Mouse (Mus musculus) cortical plate, adult 2 months (tissue): ENCODE data around the gene Msrb3. TPM values are rescaled to one million over a fixed set of nuclear protein-coding genes. Genes with fewer than 3 reads are reported as not detected.

Source experiments
- H3K27ac ChIP-seq: fragments of 200-500 bp; 2 replicates; pipeline ENCODE4 v1.5.1; 2012; ENCODE audit warnings: low read length, control low read depth, inconsistent platforms; ENCODE audit not compliant: insufficient read depth
- H3K4me1 ChIP-seq: fragments of 200-500 bp; 2 replicates; pipeline ENCODE4 v1.6.1; 2011; ENCODE audit warnings: low read length; ENCODE audit not compliant: control insufficient read depth, insufficient read depth
- H3K4me3 ChIP-seq: fragments of 200-500 bp; 2 replicates; pipeline ENCODE4 v1.5.1; 2011; ENCODE audit warnings: mild to moderate bottlenecking, low read length, control low read depth; ENCODE audit not compliant: insufficient read depth
- CTCF ChIP-seq: fragments of 200-500 bp; IDR thresholded peaks from 2 replicates; pipeline ENCODE4 v1.5.1; 2011; ENCODE audit warnings: mild to moderate bottlenecking, control low read depth, low read length; ENCODE audit not compliant: insufficient read depth; ENCODE audit errors: extremely low read depth
- POLR2A ChIP-seq: fragments of 200-500 bp; IDR thresholded peaks from 2 replicates; pipeline ENCODE4 v1.6.1; 2011; ENCODE audit warnings: mild to moderate bottlenecking, low read length, control low read depth; ENCODE audit not compliant: insufficient read depth; ENCODE audit errors: extremely low read depth
- polyA plus RNA-seq: library from polyadenylated mRNA; depleted of rRNA; stranded (reverse); fragments of >200 nt; gene quantifications from 2 replicates; pipeline ENCODE4 v1.2.3, GENCODE M21; 2012

Msrb3 gene
- polyA plus RNA-seq, 1 experiment: 7.6 TPM

DNA sequence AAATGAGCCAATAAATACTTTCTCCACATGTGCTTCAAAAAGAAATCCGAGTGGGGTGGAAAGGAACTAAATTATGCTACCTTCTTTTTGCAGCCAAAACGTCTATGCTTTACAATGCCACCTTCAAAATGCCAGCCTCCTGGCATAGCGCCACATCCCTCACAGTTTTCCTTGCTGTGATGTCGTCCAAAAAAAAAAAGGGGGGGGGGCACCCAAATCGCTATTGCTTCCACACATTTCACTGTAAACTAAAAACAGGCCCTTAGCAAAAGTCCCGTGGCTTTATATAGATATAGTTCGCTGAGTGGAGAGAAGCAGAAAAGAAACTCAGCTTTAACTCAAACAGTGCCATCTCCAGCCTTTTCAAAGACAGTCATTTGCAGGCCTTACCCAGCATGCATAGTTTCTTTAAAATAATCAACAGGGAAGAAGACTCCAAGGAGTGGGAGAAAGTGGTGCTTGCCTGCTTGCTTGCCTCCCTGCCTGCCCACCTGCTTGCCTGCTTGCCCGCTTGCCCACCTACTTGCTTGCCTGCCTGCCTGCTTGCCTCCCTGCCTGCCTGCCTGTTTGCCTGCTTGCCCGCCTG, 47.6 kb downstream of the Msrb3 start:
- peaks cover 2% of the 10 kb centered on the region; the same call in 1 of the 2 replicates for H3K4me1 ChIP-seq
- peak overlapping the region; percentile 37; the same call in 1 of the 2 replicates for H3K27ac ChIP-seq
- TF ChIP-seq CTCF (no peak), POLR2A (no peak)
- H3K4me3 ChIP-seq: no peak overlapping the region

- TF ChIP-seq POLR2A (no peak), CTCF (no peak)
- Histone ChIP-seq H3K4me1 (peaks cover 2% of the 10 kb centered on the region; the same call in 1 of the 2 replicates), H3K27ac (no peak overlapping the region), H3K4me3 (no peak overlapping the region)
Observed at GRCm38 (mm10) chr10:120850391-120851195, 48.3 kb downstream of the Msrb3 start.

GRCm38 (mm10) chr10:120848677-120849076, 50.2 kb downstream of the Msrb3 start:
- Histone ChIP-seq H3K4me1 (peaks cover 2% of the 10 kb centered on the region; the same call in 1 of the 2 replicates), H3K27ac (no peak overlapping the region), H3K4me3 (no peak overlapping the region)
- TF ChIP-seq CTCF (no peak), POLR2A (no peak)

- Histone ChIP-seq H3K4me3 (no peak overlapping the region), H3K27ac (no peak overlapping the region)
- TF ChIP-seq CTCF (no peak), POLR2A (no peak)
Observed at GRCm38 (mm10) chr10:120847785-120848184, 51.1 kb downstream of the Msrb3 start.

GRCm38 (mm10) chr10:120839966-120840365, 58.9 kb downstream of the Msrb3 start:
- no peak overlapping the region for H3K4me3 ChIP-seq
- TF ChIP-seq CTCF (no peak), POLR2A (no peak)
- no peaks in the 10 kb centered on the region for H3K4me1 ChIP-seq
- no peak overlapping the region for H3K27ac ChIP-seq

More at GRCm38 (mm10) chr10:120847785-120848184, 51.1 kb downstream of the Msrb3 start:
- peaks cover 2% of the 10 kb centered on the region; the same call in 1 of the 2 replicates for H3K4me1 ChIP-seq

DNA sequence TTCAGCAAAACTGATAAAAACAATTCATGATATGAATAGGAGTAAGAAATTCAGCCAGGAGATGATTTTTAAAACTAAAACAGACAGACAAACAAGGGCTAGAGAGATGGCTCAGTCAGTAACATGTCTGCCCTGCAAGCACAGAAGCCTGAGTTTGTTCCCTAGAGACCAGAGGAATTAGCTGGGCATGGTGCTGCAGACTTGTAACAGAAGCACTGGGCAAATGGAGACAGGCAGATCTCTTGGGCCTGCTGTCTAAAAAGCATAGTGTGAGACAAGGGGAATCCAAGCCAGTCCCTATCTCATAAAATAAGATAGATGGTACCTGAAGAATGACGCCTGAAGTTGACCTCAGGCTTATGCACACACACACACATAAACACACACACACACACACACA, 64.4 kb downstream of the Msrb3 start:
- TF ChIP-seq CTCF: no peak
- no peak for TF ChIP-seq POLR2A
- Histone ChIP-seq H3K4me3 (no peak overlapping the region), H3K4me1 (no peaks in the 10 kb centered on the region), H3K27ac (no peak overlapping the region)

DNA sequence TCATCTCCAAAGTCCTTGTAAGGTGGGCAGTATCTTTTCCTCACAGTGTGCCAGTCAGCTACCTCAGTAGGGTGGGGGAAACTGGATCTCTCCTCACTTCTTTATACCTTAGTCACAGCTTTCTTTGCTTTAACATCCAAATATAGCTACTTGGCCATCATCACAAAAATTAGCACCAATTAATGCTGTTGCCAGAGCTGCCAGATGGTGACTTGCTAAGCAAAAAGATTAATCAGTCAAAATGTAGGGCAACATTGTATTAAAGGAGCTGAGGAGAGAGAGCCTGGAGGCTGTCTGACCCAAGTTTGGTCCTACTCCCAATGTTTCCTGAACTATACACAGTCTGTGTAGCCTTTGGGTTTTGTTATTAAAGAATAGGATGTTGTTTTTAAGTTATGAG, 65.1 kb downstream of the Msrb3 start:
- no peak overlapping the region for H3K27ac ChIP-seq
- TF ChIP-seq POLR2A (no peak), CTCF (no peak)
- H3K4me1 ChIP-seq: no peaks in the 10 kb centered on the region
- H3K4me3 ChIP-seq: no peak overlapping the region

GRCm38 (mm10) chr10:120827761-120828160, 71.1 kb downstream of the Msrb3 start:
- Histone ChIP-seq H3K4me3 (no peak overlapping the region), H3K27ac (no peak overlapping the region), H3K4me1 (no peaks in the 10 kb centered on the region)
- TF ChIP-seq POLR2A (no peak), CTCF (no peak)

- no peak overlapping the region for H3K27ac ChIP-seq
- H3K4me3 ChIP-seq: peak overlapping the region; percentile 24; the same call in 1 of the 2 replicates
- no peaks in the 10 kb centered on the region for H3K4me1 ChIP-seq
- TF ChIP-seq CTCF (no peak), POLR2A (no peak)
Observed at GRCm38 (mm10) chr10:120826795-120827669, 71.9 kb downstream of the Msrb3 start.

- TF ChIP-seq POLR2A: no peak
- no peak for TF ChIP-seq CTCF
- no peaks in the 10 kb centered on the region for H3K4me1 ChIP-seq
Observed at GRCm38 (mm10) chr10:120826381-120826780, 72.5 kb downstream of the Msrb3 start.

More at GRCm38 (mm10) chr10:120826381-120826780, 72.5 kb downstream of the Msrb3 start:
- no peak overlapping the region for H3K27ac ChIP-seq
- H3K4me3 ChIP-seq: no peak overlapping the region
